Mouse (Mus musculus): ENCODE measurements around the gene Cycs.

GRCm38 (mm10) chr6:50535346-50535745, 31.0 kb downstream of the Cycs start:
- TF ChIP-seq CTCF (IDR thresholded peaks at IDR 0.05; ENCODE audit: control insufficient read depth, insufficient read depth, insufficient read length) = no peak
- no peak for TF ChIP-seq MYOD1 (IDR thresholded peaks at IDR 0.05; ENCODE audit: control insufficient read depth, insufficient read length, low read depth)
- no peak for TF ChIP-seq USF1 (IDR thresholded peaks at IDR 0.05; ENCODE audit: low read depth)
- no peak for TF ChIP-seq MYOG (IDR thresholded peaks at IDR 0.05; ENCODE audit: control insufficient read depth, extremely low read depth, insufficient read length)
- TF ChIP-seq MAX (IDR thresholded peaks at IDR 0.05) = no peak
- TF ChIP-seq CEBPB (IDR thresholded peaks at IDR 0.05; ENCODE audit: low read depth) = no peak

All from C2C12 (cell line).